Mouse (Mus musculus) embryonic fibroblast, embryonic 13.5 days (primary cell): Measurements from ENCODE around the gene Gm20388.

Experiments used
- CTCF ChIP-seq: IDR thresholded peaks from 2 replicates; pipeline ENCODE4 v1.5.1; 2011; ENCODE audit warnings: mild to moderate bottlenecking, control low read depth, low read length, moderate library complexity, borderline replicate concordance; ENCODE audit not compliant: insufficient read depth
- POLR2A ChIP-seq: IDR thresholded peaks from 2 replicates; pipeline ENCODE4 v1.6.1; 2011; ENCODE audit warnings: low read depth, mild to moderate bottlenecking, control low read depth, low read length, moderate library complexity

DNA sequence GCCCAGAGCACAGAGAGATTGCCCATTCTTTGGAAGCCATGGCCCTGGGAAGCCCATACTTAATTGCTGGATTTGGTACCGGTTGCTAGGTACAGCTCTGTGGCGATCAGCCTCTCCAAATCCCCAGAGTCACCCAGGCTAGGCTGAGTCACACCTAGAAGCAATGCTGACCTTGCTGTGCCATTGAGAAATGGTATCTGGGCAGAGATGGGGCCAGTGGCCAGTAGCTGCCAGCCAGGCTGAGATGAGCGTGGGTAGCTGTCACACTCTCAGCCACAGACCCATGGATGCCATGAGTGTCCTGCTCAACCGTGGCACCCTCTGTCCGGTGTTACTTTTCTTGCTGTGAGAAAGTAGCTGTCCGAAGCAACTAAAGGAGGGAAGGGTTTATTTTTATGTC, 2127.4 kb downstream of the Gm20388 start:
- no peak for TF ChIP-seq CTCF
- no peak for TF ChIP-seq POLR2A
